In genomic region chr1:138995621-138996380, GRCm38 (mm10) we compare ENCODE assay signal across 19 mouse cellular contexts. TPM values are rescaled to one million over a fixed set of nuclear protein-coding genes. Genes with fewer than 3 reads are reported as not detected.
DNase-seq lines count a peak whose midpoint lies in the region; ATAC-seq and TF ChIP-seq lines count a peak whose summit lies in the region.
"Had no signal": no experiment of that assay in that cellular context is flagged by ENCODE, and none has a peak within 500 bp of the region (broad histone marks: within the 10 kb centered on the region; RNA-seq: fewer than 3 reads in every experiment).

No protein-coding gene starts in this region.

- H3K27me3 ChIP-seq in forebrain, embryonic 13.5 days, result no peaks in the 10 kb centered on the region
- no peaks in the 10 kb centered on the region for H3K27me3 ChIP-seq in forebrain, embryonic 11.5 days (ENCODE audit: control insufficient read depth, insufficient read depth, low read length)
- H3K27me3 ChIP-seq in midbrain, embryonic 14.5 days (ENCODE audit: control insufficient read depth, insufficient read depth, low read length), result no peaks in the 10 kb centered on the region
- no peaks in the 10 kb centered on the region for H3K27me3 ChIP-seq in midbrain, embryonic 13.5 days
- H3K27me3 ChIP-seq in limb, embryonic 10.5 days (ENCODE audit: low read depth, poor library complexity, severe bottlenecking), result no peaks in the 10 kb centered on the region
- H3K27me3 ChIP-seq: heart, embryonic 13.5 days; hindbrain, embryonic 12.5 days had no signal

- no peak overlapping the region for H3K4me3 ChIP-seq in forebrain, embryonic 13.5 days
- no peak overlapping the region for H3K4me3 ChIP-seq in forebrain, embryonic 11.5 days (ENCODE audit: low read depth, low read length)
- H3K4me3 ChIP-seq in midbrain, embryonic 14.5 days (replicated peaks; ENCODE audit: low read depth, low read length), result no peak overlapping the region
- H3K4me3 ChIP-seq in midbrain, embryonic 13.5 days (replicated peaks), result no peak overlapping the region
- no peak overlapping the region for H3K4me3 ChIP-seq in left cerebral cortex, adult 2 months
- H3K4me3 ChIP-seq in limb, embryonic 10.5 days, result no peak overlapping the region
- H3K4me3 ChIP-seq: embryonic facial prominence, embryonic 10.5 days; heart, embryonic 13.5 days; hindbrain, embryonic 12.5 days had no signal

- 0 out of 2 replicates have a peak, but pooled peaks have one; percentile 22 for ATAC-seq in forebrain, embryonic 13.5 days
- no peak for ATAC-seq in forebrain, embryonic 11.5 days (replicated peaks; ENCODE audit: low FRiP score)
- ATAC-seq in midbrain, embryonic 14.5 days (ENCODE audit: low FRiP score, low TSS enrichment), result no peak
- ATAC-seq in midbrain, embryonic 13.5 days, result no peak
- ATAC-seq: intestine, postnatal 0 days; liver, postnatal 0 days had no signal

- H3K9ac ChIP-seq in forebrain, embryonic 13.5 days, result no peak overlapping the region
- no peak overlapping the region for H3K9ac ChIP-seq in forebrain, embryonic 11.5 days (ENCODE audit: low read length)
- no peak overlapping the region for H3K9ac ChIP-seq in midbrain, embryonic 14.5 days (replicated peaks; ENCODE audit: low read length)
- H3K9ac ChIP-seq in midbrain, embryonic 13.5 days (replicated peaks), result no peak overlapping the region
- H3K9ac ChIP-seq: heart, embryonic 13.5 days; hindbrain, embryonic 12.5 days; liver, postnatal 0 days had no signal

- TF ChIP-seq CTCF in left cerebral cortex, adult 2 months (IDR thresholded peaks at IDR 0.05), result no peak

- no peak overlapping the region for H3K4me2 ChIP-seq in forebrain, embryonic 13.5 days
- no peak overlapping the region for H3K4me2 ChIP-seq in forebrain, embryonic 11.5 days (ENCODE audit: low read depth, low read length, severe bottlenecking)
- H3K4me2 ChIP-seq in midbrain, embryonic 14.5 days (ENCODE audit: low read length), result no peak overlapping the region
- H3K4me2 ChIP-seq in midbrain, embryonic 13.5 days (replicated peaks), result no peak overlapping the region
- H3K4me2 ChIP-seq: heart, embryonic 13.5 days; hindbrain, embryonic 12.5 days had no signal

- intact Hi-C loops in left cerebral cortex, adult 2 months (cut with DNase I), result no loop called here

- no peak for DNase-seq in forebrain, embryonic 11.5 days (ENCODE audit: low spot score)
- peak; percentile 20 for DNase-seq in midbrain, embryonic 14.5 days
- peak in 1 of 2 experiments; percentile 27 for DNase-seq in left cerebral cortex, adult 2 months (ENCODE audit: extremely low spot score in 1 of 2, low spot score in 2 of 2)
- DNase-seq in right cerebral cortex, postnatal 25 days, result peak; percentile 36
- DNase-seq in limb, embryonic 10.5 days (ENCODE audit: low spot score), result no peak
- no peak for DNase-seq in spleen, postnatal 4 days (ENCODE audit: low spot score in 2 of 2)
- DNase-seq: adrenal gland, adult 2 months; cerebellum, postnatal 10 days; gastrocnemius, postnatal 25 days; kidney, postnatal 14 days; liver, postnatal 0 days; lung, postnatal 4 days; thymus, postnatal 36 days had no signal

- H3K27ac ChIP-seq in forebrain, embryonic 13.5 days, result no peak overlapping the region
- H3K27ac ChIP-seq in forebrain, embryonic 11.5 days (ENCODE audit: low read depth, low read length), result no peak overlapping the region
- H3K27ac ChIP-seq in midbrain, embryonic 14.5 days (replicated peaks; ENCODE audit: low read depth, low read length), result no peak overlapping the region
- no peak overlapping the region for H3K27ac ChIP-seq in midbrain, embryonic 13.5 days
- peak overlapping the region; percentile 13; the same call in 1 of the 2 replicates for H3K27ac ChIP-seq in left cerebral cortex, adult 2 months
- H3K27ac ChIP-seq in limb, embryonic 10.5 days, result no peak overlapping the region
- H3K27ac ChIP-seq: embryonic facial prominence, embryonic 10.5 days; heart, embryonic 13.5 days; hindbrain, embryonic 12.5 days had no signal

- H3K36me3 ChIP-seq in forebrain, embryonic 13.5 days (ENCODE audit: poor library complexity, severe bottlenecking), result no peaks in the 10 kb centered on the region
- H3K36me3 ChIP-seq in forebrain, embryonic 11.5 days (ENCODE audit: control insufficient read depth, insufficient read depth, low read length), result no peaks in the 10 kb centered on the region
- H3K36me3 ChIP-seq in midbrain, embryonic 14.5 days (ENCODE audit: control insufficient read depth, insufficient read depth, low read length), result no peaks in the 10 kb centered on the region
- 0 out of 2 replicates have a peak, but pooled peaks cover 3% of the 10 kb centered on the region for H3K36me3 ChIP-seq in midbrain, embryonic 13.5 days
- peaks cover 6% of the 10 kb centered on the region for H3K36me3 ChIP-seq in limb, embryonic 10.5 days
- H3K36me3 ChIP-seq: embryonic facial prominence, embryonic 10.5 days; hindbrain, embryonic 12.5 days had no signal

- H3K4me1 ChIP-seq in forebrain, embryonic 13.5 days, result peaks cover 16% of the 10 kb centered on the region
- no peaks in the 10 kb centered on the region; the same call in 1 of the 2 replicates for H3K4me1 ChIP-seq in forebrain, embryonic 11.5 days (replicated peaks; ENCODE audit: control insufficient read depth, insufficient read depth, low read length)
- peaks cover 5% of the 10 kb centered on the region for H3K4me1 ChIP-seq in midbrain, embryonic 14.5 days (ENCODE audit: control insufficient read depth, insufficient read depth, low read length)
- peaks cover 20% of the 10 kb centered on the region for H3K4me1 ChIP-seq in midbrain, embryonic 13.5 days (replicated peaks)
- 0 out of 2 replicates have a peak, but pooled peaks cover 4% of the 10 kb centered on the region for H3K4me1 ChIP-seq in limb, embryonic 10.5 days

- WGBS in forebrain, embryonic 13.5 days, result 72% methylated on average over 6 of the region's 6 CpGs
- 70% methylated on average over 6 of the region's 6 CpGs for WGBS in forebrain, embryonic 11.5 days
- 69% methylated on average over 6 of the region's 6 CpGs for WGBS in midbrain, embryonic 14.5 days
- 62% methylated on average over 6 of the region's 6 CpGs for WGBS in midbrain, embryonic 13.5 days
- whole genome bisulfite sequencing in limb, embryonic 10.5 days, result 90% methylated on average over 6 of the region's 6 CpGs

- H3K9me3 ChIP-seq in forebrain, embryonic 13.5 days (replicated peaks), result no peaks in the 10 kb centered on the region
- no peaks in the 10 kb centered on the region for H3K9me3 ChIP-seq in forebrain, embryonic 11.5 days (ENCODE audit: control insufficient read depth, low read length)
- no peaks in the 10 kb centered on the region for H3K9me3 ChIP-seq in midbrain, embryonic 14.5 days (ENCODE audit: control insufficient read depth, low read length)
- no peaks in the 10 kb centered on the region for H3K9me3 ChIP-seq in midbrain, embryonic 13.5 days
- no peaks in the 10 kb centered on the region for H3K9me3 ChIP-seq in limb, embryonic 10.5 days (replicated peaks)
- H3K9me3 ChIP-seq: embryonic facial prominence, embryonic 10.5 days; heart, embryonic 13.5 days had no signal

RNA-seq across cellular contexts. Expression of gene Dennd1b, which starts 32.6 kb away (rescaled TPM):
- 9.4 and 10.4 TPM in 2 replicates for polyA plus RNA-seq in forebrain, embryonic 13.5 days (2015; fragmentation: Nextera tagmentation; extraction: Ambion mirVana)
- 11.9 and 13.5 TPM in 2 replicates for polyA plus RNA-seq in forebrain, embryonic 11.5 days (2014; fragmentation: Nextera tagmentation; extraction: Ambion mirVana)
- polyA plus RNA-seq in midbrain, embryonic 14.5 days (2014; fragmentation: Nextera tagmentation; extraction: Ambion mirVana), result 12.1 and 15.0 TPM in 2 replicates
- polyA plus RNA-seq in midbrain, embryonic 13.5 days (2015; fragmentation: Nextera tagmentation; extraction: Ambion mirVana), result 13.0 and 13.1 TPM in 2 replicates
- 10 to 100 TPM; 44.6 to 48.9 TPM for total RNA-seq in left cerebral cortex, adult 2 months (2021)
- 10.7 and 11.1 TPM in 2 replicates for polyA plus RNA-seq in limb, embryonic 10.5 days (2016; fragmentation: Nextera tagmentation; extraction: Ambion mirVana)

Comparison
In these comparisons a context has a peak if more than half of its experiments do, and no peak if none do; other contexts are left out.
1. DNase-seq: peak in midbrain, embryonic 14.5 days (single experiment) and right cerebral cortex, postnatal 25 days (single experiment); none in forebrain, embryonic 11.5 days (single experiment), limb, embryonic 10.5 days (single experiment) and spleen, postnatal 4 days (0 of 2).